Mouse (Mus musculus) heart, adult 8-10 months (tissue): ENCODE data around the gene Xpo4. TPM values are rescaled to one million over a fixed set of nuclear protein-coding genes. Genes with fewer than 3 reads are reported as not detected.
A peak's percentile ranks its signal among the peaks of the same experiment; 100 is the strongest.
"Not testable (repeated sequence)": the region's sequence is repeated elsewhere in the genome, so short reads cannot be mapped to it uniquely, and the experiment has no call there.

Source experiments
- DNase-seq: peaks from one replicate; pipeline ENCODE4 v3.0.0; 2022; ENCODE audit warnings: low spot score
- total RNA-seq, 4 experiments: library from RNA; stranded (reverse); gene quantifications; 2 replicates each; pipeline ENCODE4 v1.2.4; 2022

The Xpo4 gene
- total RNA-seq: 10 to 100 TPM; 12.0 to 14.1 (median 13.1) TPM

GRCm38 (mm10) chr14:57664822-57665627 is at the start of gene Xpo4:
Gene Xpo4, minus strand, starts transcription at chr14:57665430.
- DNase-seq: peak; percentile 79

DNA sequence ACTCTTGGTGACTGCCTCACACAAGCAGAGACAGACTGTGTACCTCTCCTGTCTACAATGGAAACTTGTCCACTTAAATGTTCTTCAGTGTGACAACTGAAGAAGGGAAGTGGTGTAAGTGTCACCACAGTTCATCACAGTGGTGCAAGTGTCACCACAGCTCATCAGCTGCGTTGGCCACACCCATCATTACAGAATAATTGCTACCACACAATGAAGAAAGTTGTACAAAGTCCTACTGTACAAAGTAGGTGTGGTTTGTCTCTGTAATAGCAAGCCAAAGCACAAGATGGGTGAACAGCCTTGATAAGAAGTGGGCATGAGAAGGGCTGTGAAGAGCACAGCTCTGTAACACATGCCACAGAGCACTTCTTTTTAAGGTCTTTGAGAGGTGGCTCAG is 47.7 kb upstream of the Xpo4 start:
- DNase-seq: no peak

- DNase-seq: no peak
Measured at GRCm38 (mm10) chr14:57711059-57711458, 45.8 kb upstream of the Xpo4 start.

- DNase-seq: peak; percentile 35
Measured at GRCm38 (mm10) chr14:57709171-57709570, 43.9 kb upstream of the Xpo4 start.

- peak; percentile 34 for DNase-seq
Measured at GRCm38 (mm10) chr14:57708580-57708979, 43.4 kb upstream of the Xpo4 start.

DNA sequence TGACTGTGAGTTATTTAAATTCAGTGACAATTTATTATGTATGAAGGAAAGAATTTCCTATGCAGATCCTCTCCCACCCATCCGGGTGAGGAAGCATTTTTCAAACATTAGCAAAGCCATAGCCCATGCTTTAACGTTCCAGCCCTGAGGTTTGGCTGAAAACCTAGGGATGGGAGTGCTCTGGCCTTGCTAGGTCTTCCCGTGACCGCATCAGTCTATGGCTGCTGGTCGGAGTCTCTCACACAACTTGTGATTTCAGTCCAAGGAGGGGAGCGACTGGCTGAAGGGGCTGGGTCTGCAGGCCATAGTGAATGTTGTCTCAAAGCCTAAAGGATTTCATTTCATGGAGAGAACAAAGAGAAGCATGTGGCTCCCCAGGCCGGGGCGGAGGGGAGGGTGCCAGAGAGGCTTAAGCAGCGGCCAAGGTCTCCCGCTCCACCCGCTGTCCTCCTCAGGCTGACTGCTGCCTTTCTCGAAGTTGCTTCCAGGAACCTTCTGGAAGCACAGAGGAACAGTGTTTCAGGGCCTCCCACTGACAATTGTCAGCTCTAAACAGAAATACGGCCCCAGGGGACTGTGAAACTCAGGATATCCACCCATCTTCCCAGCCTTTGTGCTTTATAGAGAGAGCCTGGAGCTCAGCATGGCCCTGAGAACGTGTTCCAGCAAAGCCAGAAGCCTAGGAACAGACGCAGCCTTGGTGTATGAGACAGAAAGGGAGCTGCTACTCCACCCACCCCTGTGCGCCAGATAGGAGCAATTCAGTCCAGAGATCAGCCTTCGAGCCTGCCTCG is 42.1 kb upstream of the Xpo4 start:
- peak; percentile 73 for DNase-seq

DNA sequence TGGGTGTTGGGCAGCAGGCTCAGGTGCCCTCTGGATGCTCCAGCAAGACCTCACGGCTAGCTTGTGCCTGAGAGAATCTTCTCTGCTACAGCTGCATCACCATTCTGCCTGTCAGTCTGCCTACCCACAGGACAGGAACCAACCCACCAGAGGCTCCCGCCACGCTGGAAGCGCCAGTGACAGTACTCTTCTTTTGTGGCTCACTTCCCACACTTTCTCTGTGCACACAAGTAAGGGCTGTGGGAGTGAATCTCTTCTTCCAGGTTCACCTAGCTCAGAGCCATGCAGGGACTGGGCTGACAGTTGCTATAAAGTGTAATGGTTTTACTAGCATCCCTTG is 41.5 kb upstream of the Xpo4 start:
- no peak for DNase-seq

- peak; percentile 36 for DNase-seq
Measured at GRCm38 (mm10) chr14:57705759-57706158, 40.5 kb upstream of the Xpo4 start.

DNA sequence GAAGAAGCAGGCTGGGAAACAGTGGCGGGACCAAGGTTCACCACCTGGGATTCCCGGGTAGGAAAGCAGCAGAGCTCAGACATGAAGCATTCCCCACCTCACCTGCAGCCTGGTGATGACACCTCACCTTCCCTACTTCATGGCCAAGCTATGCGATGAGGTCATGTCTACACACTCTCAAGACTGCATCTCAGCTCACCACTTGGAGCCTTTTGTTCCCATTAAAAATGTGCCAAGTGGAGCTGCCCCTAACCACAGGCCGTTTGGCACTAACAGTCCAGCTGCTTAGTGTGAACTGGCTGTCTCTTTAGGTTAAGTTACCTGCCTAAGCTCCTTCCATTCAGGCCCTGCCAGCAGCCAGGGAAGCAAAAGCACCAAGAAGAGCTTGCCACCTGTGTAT is 39.8 kb upstream of the Xpo4 start:
- no peak for DNase-seq

- no peak for DNase-seq
Measured at GRCm38 (mm10) chr14:57701915-57702477, 36.8 kb upstream of the Xpo4 start.

DNA sequence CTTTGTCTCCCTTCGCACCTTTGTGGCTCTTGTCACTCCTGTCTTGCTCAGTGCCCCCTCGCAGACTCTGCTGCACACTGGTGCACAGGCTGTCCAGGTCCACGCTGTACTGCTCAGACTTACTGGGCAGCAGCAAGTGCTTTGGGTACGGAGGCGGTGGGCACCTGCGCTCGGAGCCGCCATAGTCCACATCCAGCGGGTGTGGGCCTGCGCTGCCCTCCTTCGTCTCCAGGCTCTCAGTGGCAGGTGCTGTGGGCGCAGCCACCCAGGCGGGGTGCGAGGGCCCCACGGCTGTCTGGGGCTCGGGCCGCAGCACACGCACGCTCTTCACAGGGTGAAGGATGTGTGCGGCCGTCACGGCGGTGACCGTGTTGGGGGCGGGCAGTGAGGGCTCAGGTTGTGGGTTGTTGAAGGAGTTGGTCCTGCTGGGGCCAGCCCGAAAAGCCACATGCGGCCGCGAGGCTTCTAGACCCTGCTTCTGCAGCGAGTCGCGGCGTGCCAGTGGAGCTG is 34.3 kb upstream of the Xpo4 start:
- no peak for DNase-seq

GRCm38 (mm10) chr14:57699016-57699415 is 33.8 kb upstream of the Xpo4 start:
- DNase-seq: no peak

DNA sequence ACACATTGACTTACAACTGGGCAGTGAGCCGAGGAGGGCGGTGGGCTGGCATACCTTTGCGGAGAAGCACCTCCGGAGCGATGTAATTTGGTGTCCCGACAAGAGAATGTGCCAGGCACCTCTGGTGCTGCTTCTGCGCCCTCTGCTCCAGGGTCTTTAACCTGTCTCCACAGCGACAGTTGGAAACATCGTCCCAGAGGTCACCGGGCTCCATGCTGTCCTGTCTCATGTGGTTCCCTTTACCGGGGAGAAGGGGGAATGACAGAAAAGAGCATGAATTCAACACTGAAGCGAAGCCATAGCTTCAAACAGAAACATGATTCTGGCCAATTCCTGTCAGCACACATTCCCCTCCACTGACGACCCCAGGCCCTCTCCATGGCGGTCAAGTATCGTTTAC is 30.8 kb upstream of the Xpo4 start:
- no peak for DNase-seq

- DNase-seq: no peak
Measured at GRCm38 (mm10) chr14:57695550-57695949, 30.3 kb upstream of the Xpo4 start.

- DNase-seq: no peak
Measured at GRCm38 (mm10) chr14:57694246-57694645, 29.0 kb upstream of the Xpo4 start.

DNA sequence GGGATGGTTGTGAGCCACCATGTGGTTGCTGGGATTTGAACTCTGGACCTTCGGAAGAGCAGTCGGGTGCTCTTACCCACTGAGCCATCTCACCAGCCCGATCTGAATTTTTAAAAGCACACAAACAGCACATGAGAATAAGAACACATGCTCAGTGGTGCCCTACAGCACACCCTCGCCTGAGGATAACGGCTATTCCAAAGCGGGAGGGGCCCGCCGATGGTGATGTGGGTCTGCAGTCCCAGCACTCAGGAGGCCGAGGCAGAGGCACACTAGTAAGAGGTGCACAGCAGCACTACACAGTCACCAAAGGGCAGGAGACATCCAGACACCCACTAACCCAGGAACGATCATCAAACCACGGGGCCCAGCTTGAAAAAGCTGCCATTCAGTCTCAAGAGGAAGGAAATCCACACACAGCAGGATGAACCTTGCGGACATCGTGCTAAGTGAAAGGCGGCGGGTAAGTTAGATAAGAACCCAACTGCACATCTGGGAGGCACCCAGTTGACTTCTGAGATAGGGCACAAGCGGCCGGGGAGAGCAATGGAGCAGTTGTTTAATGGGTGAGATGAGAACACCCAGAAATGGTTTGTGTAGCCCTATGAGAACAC is 27.4 kb upstream of the Xpo4 start:
- no peak for DNase-seq

- no peak for DNase-seq
Measured at GRCm38 (mm10) chr14:57691316-57691715, 26.1 kb upstream of the Xpo4 start.

DNA sequence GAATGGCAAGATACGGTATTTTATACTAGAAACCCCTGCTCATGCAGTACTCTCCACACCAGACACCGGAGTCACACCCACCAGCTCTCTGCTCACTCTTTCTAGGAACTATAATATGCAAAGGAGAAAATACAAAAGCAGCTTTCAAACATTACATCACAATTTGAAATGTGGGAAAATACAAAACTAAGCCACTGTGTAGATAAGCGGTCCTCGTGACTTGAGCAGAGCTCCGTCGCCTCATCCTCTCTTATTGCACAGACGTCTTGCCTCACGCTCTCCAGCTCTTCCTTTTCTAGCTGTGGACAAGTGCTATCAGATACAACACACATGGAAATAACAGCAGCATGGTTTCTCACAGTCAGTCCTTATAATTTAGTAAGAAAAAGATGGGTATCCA is 25.5 kb upstream of the Xpo4 start:
- no peak for DNase-seq

DNA sequence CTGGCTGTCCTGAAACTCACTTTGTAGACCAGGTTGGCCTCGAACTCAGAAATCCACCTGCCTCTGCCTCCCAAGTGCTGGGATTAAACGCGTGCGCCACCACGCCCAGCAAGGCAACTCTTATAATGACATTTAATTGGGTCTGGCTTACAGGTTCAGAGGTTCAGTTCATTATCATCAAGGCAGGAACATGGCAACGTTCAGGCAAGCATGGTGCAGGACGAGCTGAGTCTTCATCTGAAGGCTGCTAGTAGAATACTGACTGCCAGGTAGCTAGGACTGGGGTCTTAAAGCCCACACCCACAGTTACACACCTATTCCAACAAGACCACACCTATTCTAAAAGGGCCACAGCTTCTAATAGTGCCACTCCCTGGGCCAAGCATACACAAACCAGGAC is 22.8 kb upstream of the Xpo4 start:
- DNase-seq: not testable (repeated sequence)

GRCm38 (mm10) chr14:57687441-57687840 is 22.2 kb upstream of the Xpo4 start:
- no peak for DNase-seq

DNA sequence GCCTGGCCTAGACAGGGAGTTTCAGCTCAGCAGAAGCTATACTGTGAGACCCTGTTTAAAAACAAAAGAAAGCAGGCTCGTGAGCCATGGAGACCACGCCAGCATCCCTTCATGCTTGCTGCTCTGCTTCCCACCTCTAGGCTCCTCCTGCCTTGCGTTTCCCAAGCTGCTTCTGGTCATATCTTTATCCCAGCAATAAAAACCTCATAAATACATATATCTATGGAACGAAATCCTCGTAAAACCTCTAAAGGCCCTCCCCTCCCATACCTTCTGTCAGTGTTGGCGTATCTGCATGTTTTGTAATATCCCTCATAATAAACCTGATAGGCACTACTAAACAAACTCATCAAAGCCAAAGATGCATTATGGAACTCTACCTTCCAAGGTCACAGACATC is 21.4 kb upstream of the Xpo4 start:
- no peak for DNase-seq

DNA sequence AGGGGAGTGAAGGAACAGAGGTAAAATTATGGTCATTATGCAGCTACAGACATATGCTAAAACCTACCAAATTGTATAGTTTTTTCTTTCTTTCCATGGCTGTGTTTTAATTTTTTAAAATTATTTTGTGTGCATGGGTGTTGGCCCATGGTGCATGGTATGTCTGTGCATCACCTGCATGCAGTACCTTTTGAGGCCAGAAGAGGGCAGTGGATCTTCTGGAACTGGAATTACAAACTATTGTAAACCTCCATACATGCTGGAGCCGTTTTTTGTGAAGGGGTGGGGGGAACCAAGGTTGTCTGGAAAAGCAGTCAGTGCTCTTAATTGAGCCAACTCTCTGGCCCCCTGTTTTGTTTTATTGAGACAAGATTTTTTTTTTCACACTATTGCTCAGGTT is 19.3 kb upstream of the Xpo4 start:
- DNase-seq: peak; percentile 79
